In genomic region chr5:72646996-72647395, GRCm38 (mm10) we compare ENCODE assay signal across 9 mouse cellular contexts. TPM values are rescaled to one million over a fixed set of nuclear protein-coding genes. Genes with fewer than 3 reads are reported as not detected.
DNase-seq lines count a peak whose midpoint lies in the region; ATAC-seq and TF ChIP-seq lines count a peak whose summit lies in the region.
"Had no signal": no experiment of that assay in that cellular context is flagged by ENCODE, and none has a peak within 500 bp of the region (broad histone marks: within the 10 kb centered on the region; RNA-seq: fewer than 3 reads in every experiment).

No protein-coding gene starts in this region.

- intact Hi-C loops in gastrocnemius, postnatal 36 days (cut with DNase I) = no loop called here

- 18% methylated on average over 10 of the region's 10 CpGs for WGBS in kidney, adult 2 months
- 34% methylated on average over 10 of the region's 10 CpGs for WGBS in embryonic facial prominence, embryonic 10.5 days
- WGBS in hindbrain, embryonic 15.5 days = 33% methylated on average over 10 of the region's 10 CpGs
- WGBS in midbrain, embryonic 13.5 days = 24% methylated on average over 10 of the region's 10 CpGs

- no peak for DNase-seq in kidney, adult 2 months
- no peak for DNase-seq in kidney, postnatal 10 days
- DNase-seq in embryonic facial prominence, embryonic 10.5 days (ENCODE audit: low spot score) = no peak
- no peak for DNase-seq in natural killer cell, adult 2 months (ENCODE audit: low spot score in 2 of 2)
- no peak for DNase-seq in gastrocnemius, postnatal 36 days
- no peak for DNase-seq in urinary bladder, postnatal 25 days (ENCODE audit: low spot score)

- ATAC-seq in hindbrain, embryonic 15.5 days (ENCODE audit: low FRiP score, low read depth) = no peak
- no peak; the same call in 1 of the 2 replicates for ATAC-seq in midbrain, embryonic 13.5 days

- H3K27ac ChIP-seq in kidney, adult 2 months (ENCODE audit: insufficient read depth, low read depth, low read length) = no peak overlapping the region
- H3K27ac ChIP-seq in embryonic facial prominence, embryonic 10.5 days (replicated peaks) = no peak overlapping the region
- no peak overlapping the region for H3K27ac ChIP-seq in hindbrain, embryonic 15.5 days (replicated peaks)
- no peak overlapping the region for H3K27ac ChIP-seq in midbrain, embryonic 13.5 days

- no peak for TF ChIP-seq CTCF in kidney, adult 2 months (conservative IDR thresholded peaks at IDR 0.05; ENCODE audit: insufficient read depth, insufficient read length, low read depth, low read length)

- no peaks in the 10 kb centered on the region for H3K4me1 ChIP-seq in kidney, adult 2 months (ENCODE audit: control insufficient read depth, insufficient read depth, low read length)
- peaks cover 15% of the 10 kb centered on the region for H3K4me1 ChIP-seq in embryonic facial prominence, embryonic 10.5 days
- H3K4me1 ChIP-seq in hindbrain, embryonic 15.5 days (replicated peaks) = peaks cover 14% of the 10 kb centered on the region
- H3K4me1 ChIP-seq in midbrain, embryonic 13.5 days (replicated peaks) = peaks cover 9% of the 10 kb centered on the region

- peak overlapping the region; percentile 98 for H3K4me2 ChIP-seq in hindbrain, embryonic 15.5 days
- H3K4me2 ChIP-seq in midbrain, embryonic 13.5 days (replicated peaks) = peak overlapping the region; percentile 87

- peak overlapping the region; percentile 61; the same call in 1 of the 2 replicates for H3K4me3 ChIP-seq in kidney, adult 2 months (ENCODE audit: insufficient read depth, low read depth, low read length)
- H3K4me3 ChIP-seq in embryonic facial prominence, embryonic 10.5 days = peak overlapping the region; percentile 65
- H3K4me3 ChIP-seq in hindbrain, embryonic 15.5 days = peak overlapping the region; percentile 55
- peak overlapping the region; percentile 52 for H3K4me3 ChIP-seq in midbrain, embryonic 13.5 days (replicated peaks)

- no peak for TF ChIP-seq POLR2A in kidney, adult 2 months (IDR thresholded peaks at IDR 0.05; ENCODE audit: low read depth, low read length)

- H3K9me3 ChIP-seq in embryonic facial prominence, embryonic 10.5 days = no peaks in the 10 kb centered on the region
- no peaks in the 10 kb centered on the region for H3K9me3 ChIP-seq in hindbrain, embryonic 15.5 days
- no peaks in the 10 kb centered on the region for H3K9me3 ChIP-seq in midbrain, embryonic 13.5 days

- no peaks in the 10 kb centered on the region for H3K36me3 ChIP-seq in kidney, adult 2 months (ENCODE audit: control insufficient read depth, insufficient read depth, low read length)
- no peaks in the 10 kb centered on the region for H3K36me3 ChIP-seq in embryonic facial prominence, embryonic 10.5 days (replicated peaks)
- no peaks in the 10 kb centered on the region for H3K36me3 ChIP-seq in hindbrain, embryonic 15.5 days
- no peaks in the 10 kb centered on the region for H3K36me3 ChIP-seq in midbrain, embryonic 13.5 days

- H3K27me3 ChIP-seq in kidney, adult 2 months (replicated peaks; ENCODE audit: control insufficient read depth, insufficient read depth, low read length) = no peaks in the 10 kb centered on the region
- H3K27me3 ChIP-seq in embryonic facial prominence, embryonic 10.5 days (replicated peaks; ENCODE audit: low read depth, poor library complexity, severe bottlenecking) = peaks cover 71% of the 10 kb centered on the region
- peaks cover 20% of the 10 kb centered on the region; the same call in 1 of the 2 replicates for H3K27me3 ChIP-seq in hindbrain, embryonic 15.5 days
- peaks cover 46% of the 10 kb centered on the region for H3K27me3 ChIP-seq in midbrain, embryonic 13.5 days

- peak overlapping the region; percentile 42 for H3K9ac ChIP-seq in hindbrain, embryonic 15.5 days
- H3K9ac ChIP-seq in midbrain, embryonic 13.5 days (replicated peaks) = peak overlapping the region; percentile 51

RNA-seq across cellular contexts. Expression of gene Nipal1, which starts 0.6 kb away (rescaled TPM):
- polyA plus RNA-seq in kidney, adult 2 months (2012; rRNA removed) = 0.70 and 1.2 TPM in 2 replicates
- 0.14 and 0.49 TPM in 2 replicates for polyA plus RNA-seq in embryonic facial prominence, embryonic 10.5 days (2016; fragmentation: Nextera tagmentation; extraction: Ambion mirVana)
- polyA plus RNA-seq in hindbrain, embryonic 15.5 days (2015; fragmentation: Nextera tagmentation; extraction: Ambion mirVana) = 0.83 and 1.3 TPM in 2 replicates
- polyA plus RNA-seq in midbrain, embryonic 13.5 days (2015; fragmentation: Nextera tagmentation; extraction: Ambion mirVana) = 0.79 and 1.5 TPM in 2 replicates
- total RNA-seq in gastrocnemius, postnatal 36 days (2021) = not detected

RNA-seq across cellular contexts. Expression of gene Cnga1, which starts 2.9 kb away (rescaled TPM):
- not detected in 2 replicates for polyA plus RNA-seq in kidney, adult 2 months (2012; rRNA removed)
- not detected in 2 replicates for polyA plus RNA-seq in embryonic facial prominence, embryonic 10.5 days (2016; fragmentation: Nextera tagmentation; extraction: Ambion mirVana)
- not detected in 2 replicates for polyA plus RNA-seq in hindbrain, embryonic 15.5 days (2015; fragmentation: Nextera tagmentation; extraction: Ambion mirVana)
- polyA plus RNA-seq in midbrain, embryonic 13.5 days (2015; fragmentation: Nextera tagmentation; extraction: Ambion mirVana) = not detected in 2 replicates
- total RNA-seq in gastrocnemius, postnatal 36 days (2021) = not detected
- total RNA-seq: left cerebral cortex, postnatal 4 days had no signal

RNA-seq across cellular contexts. Expression of gene Gm5868, which starts 59.6 kb away (rescaled TPM):
- 0.13 and 0.33 TPM in 2 replicates for polyA plus RNA-seq in kidney, adult 2 months (2012; rRNA removed)
- polyA plus RNA-seq in embryonic facial prominence, embryonic 10.5 days (2016; fragmentation: Nextera tagmentation; extraction: Ambion mirVana) = 1.1 and 2.0 TPM in 2 replicates
- 7.5 and 8.1 TPM in 2 replicates for polyA plus RNA-seq in hindbrain, embryonic 15.5 days (2015; fragmentation: Nextera tagmentation; extraction: Ambion mirVana)
- 5.9 and 6.8 TPM in 2 replicates for polyA plus RNA-seq in midbrain, embryonic 13.5 days (2015; fragmentation: Nextera tagmentation; extraction: Ambion mirVana)
- total RNA-seq in gastrocnemius, postnatal 36 days (2021) = not detected
